Mouse (Mus musculus): ENCODE data around the gene Nlrp2. TPM values are rescaled to one million over a fixed set of nuclear protein-coding genes. Genes with fewer than 3 reads are reported as not detected.

Nlrp2 gene
- not detected in 2 replicates for polyA plus RNA-seq (2012)

DNA sequence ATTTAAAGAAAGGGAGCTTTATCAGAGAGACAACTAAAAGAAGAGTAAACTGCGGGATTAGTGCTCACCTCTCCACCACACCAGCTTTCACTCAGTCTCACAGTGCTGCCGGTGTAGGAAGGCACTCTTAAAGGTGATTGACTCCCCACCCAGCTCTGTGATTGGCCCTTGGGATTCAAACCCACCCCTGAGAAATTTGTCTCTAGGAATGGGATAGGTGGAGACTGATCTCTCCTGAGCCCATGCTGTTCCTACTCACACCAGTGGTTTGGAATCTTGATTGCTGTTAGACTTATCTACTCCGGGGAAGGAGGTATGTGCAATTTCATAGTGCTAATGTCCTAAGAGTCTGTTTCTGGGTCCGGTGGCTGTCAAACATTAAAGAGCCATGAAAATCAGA is at the start of gene Nlrp2:
Gene Nlrp2, minus strand, starts transcription at position 101 of the 400 bp plus-strand sequence.
- Histone ChIP-seq H3K27me3 (ENCODE audit: control insufficient read depth) (no peaks in the 10 kb centered on the region), H3K36me3 (ENCODE audit: control insufficient read depth) (no peaks in the 10 kb centered on the region), H3K9me3 (ENCODE audit: control insufficient read depth, low read length) (peaks cover 14% of the 10 kb centered on the region), H3K4me3 (replicated peaks) (no peak within 1 kb of the TSS), H3K4me1 (ENCODE audit: control insufficient read depth) (no peaks in the 10 kb centered on the region)
- TF ChIP-seq TAL1 (IDR thresholded peaks at IDR 0.05; ENCODE audit: low read length) (no peak), GATA1 (IDR thresholded peaks at IDR 0.05; ENCODE audit: low read length) (no peak)

DNA sequence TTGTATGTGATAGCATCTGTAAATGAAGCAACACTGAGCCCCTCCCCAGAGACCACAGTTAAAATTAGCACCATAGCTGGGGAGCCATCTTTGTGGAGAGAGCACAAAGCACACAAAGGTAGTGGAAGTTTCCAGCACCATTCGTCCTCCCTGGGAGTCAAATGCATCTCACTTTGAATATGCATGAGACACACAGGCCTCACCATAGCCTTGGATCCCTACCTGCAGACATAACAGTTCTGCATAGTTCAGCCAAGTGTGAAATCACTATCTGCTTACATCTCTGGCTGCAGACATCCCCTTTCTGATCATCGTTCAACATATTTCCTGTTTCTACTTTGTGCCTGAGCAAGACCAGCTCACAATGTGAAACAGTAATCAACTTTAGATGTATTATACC is 15.9 kb upstream of the Nlrp2 start:
- Histone ChIP-seq H3K4me1 (ENCODE audit: control insufficient read depth) (no peaks in the 10 kb centered on the region), H3K9me3 (ENCODE audit: control insufficient read depth, low read length) (peaks cover 21% of the 10 kb centered on the region), H3K4me3 (replicated peaks) (no peak overlapping the region), H3K36me3 (ENCODE audit: control insufficient read depth) (no peaks in the 10 kb centered on the region), H3K27me3 (ENCODE audit: control insufficient read depth) (no peaks in the 10 kb centered on the region)
- TF ChIP-seq TAL1 (IDR thresholded peaks at IDR 0.05; ENCODE audit: low read length) (no peak), GATA1 (IDR thresholded peaks at IDR 0.05; ENCODE audit: low read length) (no peak)

DNA sequence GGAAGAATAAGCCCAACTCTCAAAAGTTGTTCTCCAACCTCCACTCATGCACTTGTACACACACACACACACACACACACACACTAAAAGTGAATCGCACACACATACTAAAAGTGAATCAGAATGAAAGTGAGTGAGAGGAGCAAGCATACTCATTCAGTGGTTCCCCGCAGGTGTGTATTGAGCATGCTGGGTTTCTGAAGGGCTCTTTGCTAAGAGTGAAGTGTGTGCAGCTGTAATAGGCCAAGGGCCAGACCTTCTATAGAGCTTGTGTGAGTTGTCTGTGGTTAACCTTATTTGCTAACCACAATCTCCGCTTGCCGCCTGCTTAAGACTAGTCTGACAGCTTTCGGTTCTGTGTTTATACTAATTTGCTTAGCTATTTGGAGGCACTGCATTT is 12.8 kb upstream of the Nlrp2 start:
- Histone ChIP-seq H3K27me3 (ENCODE audit: control insufficient read depth) (no peaks in the 10 kb centered on the region), H3K4me1 (ENCODE audit: control insufficient read depth) (no peaks in the 10 kb centered on the region), H3K36me3 (ENCODE audit: control insufficient read depth) (no peaks in the 10 kb centered on the region), H3K4me3 (replicated peaks) (no peak overlapping the region), H3K9me3 (ENCODE audit: control insufficient read depth, low read length) (peaks cover 28% of the 10 kb centered on the region)
- TF ChIP-seq GATA1 (IDR thresholded peaks at IDR 0.05; ENCODE audit: low read length): no peak
- TF ChIP-seq TAL1 (IDR thresholded peaks at IDR 0.05; ENCODE audit: low read length): no peak

DNA sequence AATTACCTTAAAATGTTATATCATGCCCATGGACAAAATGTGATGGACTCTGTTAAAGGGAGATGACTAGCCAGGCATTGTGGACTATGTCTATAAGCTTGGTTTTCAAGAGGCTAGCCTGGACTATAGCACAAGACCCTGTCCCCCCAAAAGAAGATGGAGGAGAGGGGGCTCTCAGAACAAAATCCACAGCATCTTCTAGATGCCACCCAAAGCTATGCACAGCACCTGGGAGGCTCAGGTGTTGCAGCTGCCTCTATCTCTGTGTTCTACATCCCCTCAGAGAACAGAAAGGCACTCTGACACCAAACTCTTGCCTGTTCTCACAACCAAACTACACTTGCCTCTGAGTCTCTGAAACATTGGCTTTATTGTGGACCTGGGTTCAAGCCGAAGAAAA is 598 bp downstream of the Nlrp2 start, which contains the start of gene Gm5065:
Gene Gm5065, plus strand, starts transcription at position 301 of the 400 bp plus-strand sequence.
- TF ChIP-seq GATA1 (IDR thresholded peaks at IDR 0.05; ENCODE audit: low read length) (no peak), TAL1 (IDR thresholded peaks at IDR 0.05; ENCODE audit: low read length) (no peak)
- no peaks in the 10 kb centered on the region for H3K36me3 ChIP-seq (ENCODE audit: control insufficient read depth)
- H3K4me3 ChIP-seq (replicated peaks): no peak within 1 kb of the TSS
- no peaks in the 10 kb centered on the region for H3K4me1 ChIP-seq (ENCODE audit: control insufficient read depth)
- H3K9me3 ChIP-seq (ENCODE audit: control insufficient read depth, low read length): peaks cover 14% of the 10 kb centered on the region
- no peaks in the 10 kb centered on the region for H3K27me3 ChIP-seq (ENCODE audit: control insufficient read depth)

DNA sequence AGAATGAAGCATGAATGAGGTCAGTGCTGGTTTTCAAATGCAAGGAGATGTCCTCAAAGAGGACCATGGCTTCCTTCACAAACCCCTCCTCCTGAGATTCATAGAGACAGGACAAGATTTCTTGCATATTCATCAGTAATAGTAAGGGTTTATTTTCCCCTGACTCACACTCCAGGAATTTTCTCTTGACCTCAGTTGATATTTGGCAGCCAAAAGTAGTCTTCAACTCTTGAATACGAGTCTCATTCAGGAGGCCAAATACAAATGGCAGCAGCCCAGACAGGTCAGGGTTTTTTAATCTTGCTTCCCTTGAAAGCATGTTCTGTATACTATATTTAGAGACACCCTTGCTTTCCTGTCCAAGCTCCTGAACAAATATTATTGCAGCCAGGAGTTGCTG is 23.3 kb downstream of the Nlrp2 start:
- H3K4me1 ChIP-seq (ENCODE audit: control insufficient read depth): no peaks in the 10 kb centered on the region
- no peaks in the 10 kb centered on the region for H3K36me3 ChIP-seq (ENCODE audit: control insufficient read depth)
- H3K27me3 ChIP-seq (ENCODE audit: control insufficient read depth): no peaks in the 10 kb centered on the region

DNA sequence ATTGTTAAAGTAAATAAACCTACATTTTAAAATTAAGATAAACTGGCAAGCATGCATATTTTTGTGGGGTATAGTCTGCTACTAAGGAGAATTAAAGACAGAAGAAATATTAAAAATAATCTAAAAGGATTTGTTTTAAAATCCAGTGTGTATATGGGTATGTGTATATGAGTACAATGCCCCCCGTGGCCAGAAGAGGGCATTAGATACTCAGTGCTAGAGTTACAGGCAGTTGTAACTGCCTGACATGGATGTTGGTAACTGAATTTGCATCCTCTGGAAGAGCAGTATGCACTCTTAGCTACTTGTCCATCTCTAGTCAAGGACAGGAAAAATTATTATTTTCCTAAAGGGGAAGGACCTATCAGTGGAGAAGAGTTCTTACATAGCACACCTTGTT is 62.6 kb downstream of the Nlrp2 start:
- Histone ChIP-seq H3K4me3 (replicated peaks) (no peak overlapping the region), H3K4me1 (ENCODE audit: control insufficient read depth) (no peaks in the 10 kb centered on the region), H3K27me3 (ENCODE audit: control insufficient read depth) (no peaks in the 10 kb centered on the region), H3K36me3 (ENCODE audit: control insufficient read depth) (no peaks in the 10 kb centered on the region), H3K9me3 (ENCODE audit: control insufficient read depth, low read length) (peaks cover 3% of the 10 kb centered on the region; the same call in 1 of the 2 replicates)
- TF ChIP-seq GATA1 (IDR thresholded peaks at IDR 0.05; ENCODE audit: low read length) (no peak), TAL1 (IDR thresholded peaks at IDR 0.05; ENCODE audit: low read length) (no peak)

More for the DNA sequence above, 23.3 kb downstream of the Nlrp2 start:
- TF ChIP-seq TAL1 (IDR thresholded peaks at IDR 0.05; ENCODE audit: low read length) (no peak), GATA1 (IDR thresholded peaks at IDR 0.05; ENCODE audit: low read length) (no peak)
- Histone ChIP-seq H3K4me3 (replicated peaks) (no peak overlapping the region), H3K9me3 (ENCODE audit: control insufficient read depth, low read length) (peaks cover 4% of the 10 kb centered on the region; the same call in 1 of the 2 replicates)

DNA sequence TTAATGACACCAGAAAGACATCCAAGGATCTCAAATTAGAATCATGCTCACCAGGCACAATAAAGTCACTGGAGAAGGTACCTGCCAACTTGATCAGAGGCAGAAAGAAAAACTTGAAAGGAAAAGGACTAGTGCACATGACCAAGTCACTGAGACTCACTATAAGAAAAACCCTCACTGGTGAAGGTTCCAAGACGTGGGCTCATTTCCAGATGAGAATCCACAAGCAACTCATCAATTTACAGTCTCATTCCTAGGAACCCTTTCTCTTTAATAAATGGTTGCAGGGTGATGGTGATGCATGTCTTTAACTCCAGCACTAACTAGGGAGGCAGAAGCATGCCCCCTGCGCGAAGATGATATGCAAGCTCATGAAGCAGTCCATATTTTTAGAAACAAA is 87.8 kb downstream of the Nlrp2 start:
- no peaks in the 10 kb centered on the region for H3K36me3 ChIP-seq (ENCODE audit: control insufficient read depth)
- H3K4me1 ChIP-seq (ENCODE audit: control insufficient read depth): no peaks in the 10 kb centered on the region
- TF ChIP-seq GATA1 (IDR thresholded peaks at IDR 0.05; ENCODE audit: low read length) (no peak), TAL1 (IDR thresholded peaks at IDR 0.05; ENCODE audit: low read length) (no peak)
- H3K4me3 ChIP-seq (replicated peaks): no peak overlapping the region
- H3K9me3 ChIP-seq (ENCODE audit: control insufficient read depth, low read length): peaks cover 3% of the 10 kb centered on the region
- H3K27me3 ChIP-seq (ENCODE audit: control insufficient read depth): no peaks in the 10 kb centered on the region

Other genes starting within 250 kb of the Nlrp2 start
- not detected in 2 replicates for gene Rfpl4, start 234.1 kb downstream of the Nlrp2 start, polyA plus RNA-seq (2012)
- gene Rasl2-9, start 225.1 kb downstream of the Nlrp2 start, polyA plus RNA-seq (2012): not detected in 2 replicates
- gene Vmn1r55, start 201.4 kb downstream of the Nlrp2 start, polyA plus RNA-seq (2012): under 0.01 and 0.01 TPM in 2 replicates
- gene Vmn1r56, start 154.3 kb downstream of the Nlrp2 start, polyA plus RNA-seq (2012): not detected in 2 replicates
- gene Vmn1r57, start 132.5 kb downstream of the Nlrp2 start, polyA plus RNA-seq (2012): not detected in 2 replicates
- not detected in 2 replicates for gene Gm5065, start 498 bp downstream of the Nlrp2 start, polyA plus RNA-seq (2012)
- gene Vmn1r58, start 62.4 kb upstream of the Nlrp2 start, polyA plus RNA-seq (2012): under 0.01 TPM in 1 of 2 replicates, not detected in the other
- 0.10 TPM in 1 of 2 replicates, not detected in the other for gene Vmn1r59, start 105.7 kb upstream of the Nlrp2 start, polyA plus RNA-seq (2012)
- not detected in 2 replicates for gene Vmn2r28, start 142.9 kb upstream of the Nlrp2 start, polyA plus RNA-seq (2012)
- not detected in 2 replicates for gene Vmn1r60, start 196.3 kb upstream of the Nlrp2 start, polyA plus RNA-seq (2012)

Data from erythroblast, embryonic 14.5 days (primary cell).